In the genomic region with DNA sequence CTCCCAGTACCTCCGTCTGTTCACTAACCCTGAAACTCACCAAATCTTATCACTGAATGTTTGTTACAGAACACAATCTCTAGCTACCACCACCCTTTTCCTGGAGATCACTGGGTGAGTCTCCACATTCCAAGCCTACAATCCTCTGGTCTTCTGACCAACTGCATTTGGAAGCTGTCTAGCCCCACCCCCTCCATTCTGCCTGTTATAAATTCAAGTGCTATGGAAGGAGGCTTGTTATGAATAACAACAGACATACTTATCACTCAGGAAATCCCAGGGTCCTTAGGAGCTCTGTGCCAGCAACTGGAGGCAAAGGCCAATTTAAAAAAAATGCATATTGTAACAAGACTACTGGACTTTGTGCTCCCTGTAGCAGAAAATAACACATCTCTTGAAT, we compare ENCODE assay signal across 9 mouse cellular contexts. TPM values are rescaled to one million over a fixed set of nuclear protein-coding genes. Genes with fewer than 3 reads are reported as not detected.
DNase-seq lines count a peak whose midpoint lies in the region; ATAC-seq lines count a peak whose summit lies in the region.
"Had no signal": no experiment of that assay in that cellular context is flagged by ENCODE, and none has a peak within 500 bp of the region (broad histone marks: within the 10 kb centered on the region; RNA-seq: fewer than 3 reads in every experiment).

No protein-coding gene starts in this region.

- no peak overlapping the region for H3K9ac ChIP-seq in heart, embryonic 11.5 days (ENCODE audit: low read depth, low read length)
- no peak overlapping the region for H3K9ac ChIP-seq in forebrain, embryonic 13.5 days
- H3K9ac ChIP-seq in intestine, embryonic 16.5 days (ENCODE audit: low read depth, low read length): no peak overlapping the region

- intact Hi-C loops in heart, postnatal 36 days (cut with DNase I): no loop called here

- H3K9me3 ChIP-seq in heart, embryonic 11.5 days (replicated peaks; ENCODE audit: control insufficient read depth, low read length): no peaks in the 10 kb centered on the region
- H3K9me3 ChIP-seq in forebrain, embryonic 13.5 days (replicated peaks): no peaks in the 10 kb centered on the region
- no peaks in the 10 kb centered on the region for H3K9me3 ChIP-seq in intestine, embryonic 16.5 days (ENCODE audit: control insufficient read depth, low read length)

- DNase-seq in heart, postnatal 36 days: no peak
- peak; percentile 74 for DNase-seq in lung, postnatal 10 days
- DNase-seq in cerebellum, postnatal 4 days (ENCODE audit: low spot score in 2 of 2): no peak
- DNase-seq in cerebellum, postnatal 14 days: no peak
- no peak for DNase-seq in testis, postnatal 10 days (ENCODE audit: low spot score)

- H3K36me3 ChIP-seq in heart, embryonic 11.5 days (ENCODE audit: control insufficient read depth, insufficient read depth, low read length): no peaks in the 10 kb centered on the region
- H3K36me3 ChIP-seq in forebrain, embryonic 13.5 days (ENCODE audit: poor library complexity, severe bottlenecking): no peaks in the 10 kb centered on the region
- H3K36me3 ChIP-seq in intestine, embryonic 16.5 days (ENCODE audit: control insufficient read depth, insufficient read depth, low read length): no peaks in the 10 kb centered on the region

- H3K27me3 ChIP-seq in heart, embryonic 11.5 days (ENCODE audit: control insufficient read depth, insufficient read depth, low read length): no peaks in the 10 kb centered on the region
- no peaks in the 10 kb centered on the region for H3K27me3 ChIP-seq in forebrain, embryonic 13.5 days
- no peaks in the 10 kb centered on the region for H3K27me3 ChIP-seq in intestine, embryonic 16.5 days (replicated peaks; ENCODE audit: control insufficient read depth, insufficient read depth, low read length)
- H3K27me3 ChIP-seq: CH12.LX had no signal

- peaks cover 37% of the 10 kb centered on the region for H3K4me1 ChIP-seq in heart, embryonic 11.5 days (ENCODE audit: control insufficient read depth, insufficient read depth, low read length)
- peaks cover 20% of the 10 kb centered on the region for H3K4me1 ChIP-seq in forebrain, embryonic 13.5 days
- peaks cover 17% of the 10 kb centered on the region for H3K4me1 ChIP-seq in intestine, embryonic 16.5 days (ENCODE audit: control insufficient read depth, insufficient read depth, low read length)

- WGBS in heart, embryonic 11.5 days (ENCODE audit: insufficient replicate concordance): 25% methylated on average over 1 of the region's 1 CpGs
- WGBS in forebrain, embryonic 13.5 days: 89% methylated on average over 1 of the region's 1 CpGs
- WGBS in intestine, embryonic 16.5 days: 47% methylated on average over 1 of the region's 1 CpGs

- H3K27ac ChIP-seq in heart, embryonic 11.5 days (ENCODE audit: low read depth, low read length): peak overlapping the region; percentile 62
- H3K27ac ChIP-seq in forebrain, embryonic 13.5 days: 0 out of 2 replicates have a peak overlapping the region, but pooled peaks have one; percentile 31
- H3K27ac ChIP-seq in intestine, embryonic 16.5 days (ENCODE audit: low read length): peak overlapping the region; percentile 68

- no peak overlapping the region for H3K4me3 ChIP-seq in heart, embryonic 11.5 days (ENCODE audit: low read depth, low read length)
- H3K4me3 ChIP-seq in forebrain, embryonic 13.5 days: no peak overlapping the region
- no peak overlapping the region for H3K4me3 ChIP-seq in intestine, embryonic 16.5 days (ENCODE audit: low read length)

- peak; percentile 79 for ATAC-seq in heart, embryonic 11.5 days (replicated peaks; ENCODE audit: insufficient number of reproducible peaks, low FRiP score, low TSS enrichment)
- ATAC-seq in forebrain, embryonic 13.5 days: no peak
- ATAC-seq in intestine, embryonic 16.5 days: peak; percentile 88

- no peak overlapping the region; the same call in 1 of the 2 replicates for H3K4me2 ChIP-seq in heart, embryonic 11.5 days
- H3K4me2 ChIP-seq in forebrain, embryonic 13.5 days: no peak overlapping the region
- no peak overlapping the region for H3K4me2 ChIP-seq in intestine, embryonic 16.5 days (ENCODE audit: low read depth, low read length)

RNA-seq across cellular contexts. Expression of gene Ddah1, which starts 58.3 kb away (rescaled TPM):
- 42.4 and 44.6 TPM in 2 replicates for polyA plus RNA-seq in heart, embryonic 11.5 days (2014; fragmentation: Nextera tagmentation; extraction: Ambion mirVana)
- 1 to 10 TPM; 8.4 to 8.9 TPM for total RNA-seq in heart, postnatal 36 days (2021)
- 128 and 149 TPM in 2 replicates for polyA plus RNA-seq in forebrain, embryonic 13.5 days (2015; fragmentation: Nextera tagmentation; extraction: Ambion mirVana)
- polyA plus RNA-seq in intestine, embryonic 16.5 days (2015; fragmentation: Nextera tagmentation; extraction: Ambion mirVana): 40.5 and 44.5 TPM in 2 replicates
- total RNA-seq: CH12.LX had no signal
